Mouse (Mus musculus): Measurements from ENCODE around the gene Gm12169. TPM values are rescaled to one million over a fixed set of nuclear protein-coding genes. Genes with fewer than 3 reads are reported as not detected.
"Not testable (repeated sequence)": the region's sequence is repeated elsewhere in the genome, so short reads cannot be mapped to it uniquely, and the experiment has no call there.

Gm12169 gene
- not detected for total RNA-seq (2021)
- long read RNA-seq, experiment 1 = 0 reads
- long read RNA-seq, experiment 2 = 0 reads

GRCm38 (mm10) chr11:46523912-46524311 lies at the start of gene Gm12169:
Gm12169 (plus strand) TSS chr11:46524212.
- intact Hi-C loops (cut with DNase I) = no loop called here
- no peak for DNase-seq (ENCODE audit: low spot score in 2 of 2)

GRCm38 (mm10) chr11:46474220-46474619 lies 49.8 kb upstream of the Gm12169 start:
- intact Hi-C loops (cut with DNase I) = no loop called here
- no peak for DNase-seq (ENCODE audit: low spot score in 2 of 2)

GRCm38 (mm10) chr11:46479311-46479710 lies 44.7 kb upstream of the Gm12169 start:
- DNase-seq (ENCODE audit: low spot score in 2 of 2) = no peak

GRCm38 (mm10) chr11:46480517-46480916 lies 43.5 kb upstream of the Gm12169 start:
- peak; percentile 9 to 19 for DNase-seq (ENCODE audit: low spot score in 2 of 2)
- intact Hi-C loops (cut with DNase I) = no loop called here

More at GRCm38 (mm10) chr11:46479311-46479710, 44.7 kb upstream of the Gm12169 start:
- intact Hi-C loops (cut with DNase I) = no loop called here

- intact Hi-C loops (cut with DNase I) = no loop called here
- DNase-seq (ENCODE audit: low spot score in 2 of 2) = peak in 1 of 2 experiments; percentile 7
These were observed 35.8 kb upstream of the Gm12169 start for GRCm38 (mm10) chr11:46488231-46488630.

GRCm38 (mm10) chr11:46488650-46489049 lies 35.4 kb upstream of the Gm12169 start:
- intact Hi-C loops (cut with DNase I) = no loop called here
- DNase-seq (ENCODE audit: low spot score in 2 of 2) = peak in 1 of 2 experiments; percentile 9

- no peak for DNase-seq (ENCODE audit: low spot score in 2 of 2)
- intact Hi-C loops (cut with DNase I) = no loop called here
These were observed 16.9 kb upstream of the Gm12169 start for GRCm38 (mm10) chr11:46507146-46507545.

- DNase-seq (ENCODE audit: low spot score in 2 of 2) = no peak
- intact Hi-C loops (cut with DNase I) = no loop called here
These were observed 14.1 kb upstream of the Gm12169 start for GRCm38 (mm10) chr11:46509900-46510299.

GRCm38 (mm10) chr11:46521341-46521740 lies 2.7 kb upstream of the Gm12169 start:
- intact Hi-C loops (cut with DNase I); DNase-seq (ENCODE audit: low spot score in 2 of 2): not testable (repeated sequence)

GRCm38 (mm10) chr11:46522719-46523118 lies 1.3 kb upstream of the Gm12169 start:
- DNase-seq (ENCODE audit: low spot score in 2 of 2) = peak in 1 of 2 experiments; percentile 3
- intact Hi-C loops (cut with DNase I) = no loop called here

GRCm38 (mm10) chr11:46530149-46530548 lies 6.1 kb downstream of the Gm12169 start:
- no peak for DNase-seq (ENCODE audit: low spot score in 2 of 2)
- intact Hi-C loops (cut with DNase I) = no loop called here

GRCm38 (mm10) chr11:46536978-46537377 lies 13.0 kb downstream of the Gm12169 start:
- intact Hi-C loops (cut with DNase I) = no loop called here
- DNase-seq (ENCODE audit: low spot score in 2 of 2) = no peak

GRCm38 (mm10) chr11:46543530-46543929 lies 19.5 kb downstream of the Gm12169 start:
- DNase-seq (ENCODE audit: low spot score in 2 of 2) = no peak
- intact Hi-C loops (cut with DNase I) = loop anchor here (10.0 kb wide), 1 partner anchor 81 kb away; the partner anchor contains the start of gene Dppa1

GRCm38 (mm10) chr11:46549721-46550120 lies 25.7 kb downstream of the Gm12169 start:
- intact Hi-C loops (cut with DNase I) = loop anchor here (10.0 kb wide), 1 partner anchor 75 kb away; the partner anchor contains the start of gene Dppa1
- no peak for DNase-seq (ENCODE audit: low spot score in 2 of 2)

- DNase-seq (ENCODE audit: low spot score in 2 of 2) = peak; percentile 19 to 38
- intact Hi-C loops (cut with DNase I) = no loop called here
These were observed 28.7 kb downstream of the Gm12169 start for GRCm38 (mm10) chr11:46552741-46553140.

GRCm38 (mm10) chr11:46561096-46561495 lies 37.1 kb downstream of the Gm12169 start:
- intact Hi-C loops (cut with DNase I) = no loop called here
- no peak for DNase-seq (ENCODE audit: low spot score in 2 of 2)

- intact Hi-C loops (cut with DNase I) = no loop called here
- no peak for DNase-seq (ENCODE audit: low spot score in 2 of 2)
These were observed 40.7 kb downstream of the Gm12169 start for GRCm38 (mm10) chr11:46564671-46565070.

- DNase-seq (ENCODE audit: low spot score in 2 of 2) = no peak
- intact Hi-C loops (cut with DNase I) = no loop called here
These were observed 42.0 kb downstream of the Gm12169 start for GRCm38 (mm10) chr11:46565967-46566366.

GRCm38 (mm10) chr11:46569107-46569506 lies 45.1 kb downstream of the Gm12169 start:
- intact Hi-C loops (cut with DNase I) = no loop called here
- DNase-seq (ENCODE audit: low spot score in 2 of 2) = no peak

- DNase-seq (ENCODE audit: low spot score in 2 of 2) = peak; percentile 6 to 26
- intact Hi-C loops (cut with DNase I) = no loop called here
These were observed 47.3 kb downstream of the Gm12169 start, which contains the start of gene BC053393 for GRCm38 (mm10) chr11:46571327-46571726. BC053393 (plus strand) TSS chr11:46571536.

GRCm38 (mm10) chr11:46578771-46579281 lies 54.8 kb downstream of the Gm12169 start:
- DNase-seq (ENCODE audit: low spot score in 2 of 2) = no peak
- intact Hi-C loops (cut with DNase I) = no loop called here

Measured in left cerebral cortex, postnatal 14 days (tissue).